Comparison of ENCODE assay signal across 9 mouse cellular contexts in genomic region chr5:66602287-66602820, GRCm38 (mm10). TPM values are rescaled to one million over a fixed set of nuclear protein-coding genes. Genes with fewer than 3 reads are reported as not detected.
DNase-seq lines count a peak whose midpoint lies in the region; ATAC-seq lines count a peak whose summit lies in the region.
"Had no signal": no experiment of that assay in that cellular context is flagged by ENCODE, and none has a peak within 500 bp of the region (broad histone marks: within the 10 kb centered on the region; RNA-seq: fewer than 3 reads in every experiment).

No protein-coding gene starts in this region.

- no peak for DNase-seq in heart, adult 18-20 months
- DNase-seq in midbrain, embryonic 10.5 days (ENCODE audit: low spot score): peak; percentile 52
- peak; percentile 8 for DNase-seq in liver, embryonic 13.5 days
- DNase-seq in cerebellum, adult 9-10 months: no peak
- DNase-seq in frontal cortex, adult 2 months (ENCODE audit: extremely low spot score in 1 of 2, low spot score in 1 of 2): no peak

- no peak overlapping the region for H3K4me3 ChIP-seq in heart, embryonic 14.5 days (ENCODE audit: control insufficient read depth in 1 of 2, insufficient read depth in 1 of 2, low read depth in 1 of 2, low read length in 2 of 2)
- H3K4me3 ChIP-seq in midbrain, embryonic 10.5 days: no peak overlapping the region
- no peak overlapping the region for H3K4me3 ChIP-seq in midbrain, embryonic 13.5 days (replicated peaks)
- peak overlapping the region; percentile 34; the same call in 1 of the 2 replicates for H3K4me3 ChIP-seq in brown adipose tissue, adult 24 weeks (ENCODE audit: insufficient read depth, low read depth, low read length)
- no peak overlapping the region for H3K4me3 ChIP-seq in liver, embryonic 13.5 days (replicated peaks)
- H3K4me3 ChIP-seq: embryonic facial prominence, embryonic 15.5 days had no signal

- ATAC-seq in heart, embryonic 14.5 days (ENCODE audit: insufficient number of reproducible peaks, insufficient read depth, low FRiP score, low read depth): no peak
- no peak for ATAC-seq in midbrain, embryonic 13.5 days
- no peak for ATAC-seq in liver, embryonic 13.5 days (ENCODE audit: low read depth)

- no peaks in the 10 kb centered on the region for H3K36me3 ChIP-seq in heart, embryonic 14.5 days (ENCODE audit: control insufficient read depth, insufficient read depth, low read length)
- no peaks in the 10 kb centered on the region for H3K36me3 ChIP-seq in midbrain, embryonic 10.5 days
- H3K36me3 ChIP-seq in midbrain, embryonic 13.5 days: no peaks in the 10 kb centered on the region
- H3K36me3 ChIP-seq in liver, embryonic 13.5 days: no peaks in the 10 kb centered on the region
- H3K36me3 ChIP-seq: embryonic facial prominence, embryonic 15.5 days had no signal

- no peaks in the 10 kb centered on the region for H3K9me3 ChIP-seq in heart, embryonic 14.5 days (ENCODE audit: control insufficient read depth, low read length)
- no peaks in the 10 kb centered on the region for H3K9me3 ChIP-seq in midbrain, embryonic 10.5 days (replicated peaks)
- no peaks in the 10 kb centered on the region for H3K9me3 ChIP-seq in midbrain, embryonic 13.5 days
- no peaks in the 10 kb centered on the region for H3K9me3 ChIP-seq in liver, embryonic 13.5 days (replicated peaks)
- H3K9me3 ChIP-seq: embryonic facial prominence, embryonic 15.5 days had no signal

- no peak overlapping the region for H3K9ac ChIP-seq in heart, embryonic 14.5 days (ENCODE audit: low read length)
- no peak overlapping the region for H3K9ac ChIP-seq in midbrain, embryonic 13.5 days (replicated peaks)
- no peak overlapping the region for H3K9ac ChIP-seq in liver, embryonic 13.5 days
- H3K9ac ChIP-seq: embryonic facial prominence, embryonic 15.5 days had no signal

- peaks cover 9 to 30% of the 10 kb centered on the region in 2 experiments for H3K4me1 ChIP-seq in heart, embryonic 14.5 days (ENCODE audit: control insufficient read depth in 2 of 2, insufficient read depth in 2 of 2, low read length in 2 of 2)
- peaks cover 19% of the 10 kb centered on the region for H3K4me1 ChIP-seq in midbrain, embryonic 10.5 days
- peaks cover 27% of the 10 kb centered on the region for H3K4me1 ChIP-seq in midbrain, embryonic 13.5 days (replicated peaks)
- H3K4me1 ChIP-seq in brown adipose tissue, adult 24 weeks (ENCODE audit: control insufficient read depth, insufficient read depth, insufficient read length, low read length): peaks cover 24% of the 10 kb centered on the region
- peaks cover 18% of the 10 kb centered on the region for H3K4me1 ChIP-seq in liver, embryonic 13.5 days (replicated peaks)

- H3K27me3 ChIP-seq in heart, embryonic 14.5 days (ENCODE audit: control insufficient read depth, insufficient read depth, low read length): no peaks in the 10 kb centered on the region
- no peaks in the 10 kb centered on the region for H3K27me3 ChIP-seq in midbrain, embryonic 10.5 days (ENCODE audit: low read depth, poor library complexity, severe bottlenecking)
- no peaks in the 10 kb centered on the region for H3K27me3 ChIP-seq in midbrain, embryonic 13.5 days
- H3K27me3 ChIP-seq in liver, embryonic 13.5 days: no peaks in the 10 kb centered on the region
- H3K27me3 ChIP-seq: embryonic facial prominence, embryonic 15.5 days had no signal

- 28% methylated on average over 9 of the region's 9 CpGs for WGBS in heart, embryonic 14.5 days
- 28% methylated on average over 9 of the region's 9 CpGs for WGBS in midbrain, embryonic 10.5 days
- 28% methylated on average over 9 of the region's 9 CpGs for WGBS in midbrain, embryonic 13.5 days
- WGBS in liver, embryonic 13.5 days (ENCODE audit: insufficient replicate concordance): 16% methylated on average over 9 of the region's 9 CpGs

- 0 out of 2 replicates have a peak overlapping the region, but pooled peaks have one; percentile 4 for H3K4me2 ChIP-seq in heart, embryonic 14.5 days (ENCODE audit: low read length)
- no peak overlapping the region for H3K4me2 ChIP-seq in midbrain, embryonic 13.5 days (replicated peaks)
- no peak overlapping the region for H3K4me2 ChIP-seq in liver, embryonic 13.5 days
- H3K4me2 ChIP-seq: embryonic facial prominence, embryonic 15.5 days had no signal

- H3K27ac ChIP-seq in heart, embryonic 14.5 days (replicated peaks in 1 of 2; ENCODE audit: control insufficient read depth in 1 of 2, insufficient read depth in 1 of 2, low read depth in 2 of 2, low read length in 2 of 2): peak overlapping the region in 1 of 2 experiments; percentile 50; a peak in 2 of 4 replicates
- H3K27ac ChIP-seq in midbrain, embryonic 10.5 days (replicated peaks): no peak overlapping the region
- H3K27ac ChIP-seq in midbrain, embryonic 13.5 days: no peak overlapping the region
- peak overlapping the region; percentile 79 for H3K27ac ChIP-seq in brown adipose tissue, adult 24 weeks (replicated peaks; ENCODE audit: low read depth, low read length)
- no peak overlapping the region for H3K27ac ChIP-seq in liver, embryonic 13.5 days
- H3K27ac ChIP-seq: embryonic facial prominence, embryonic 15.5 days had no signal

RNA-seq across cellular contexts. Expression of gene Apbb2, which starts 16.2 kb away (rescaled TPM):
- polyA plus RNA-seq in heart, embryonic 14.5 days (2014; fragmentation: Nextera tagmentation; extraction: Ambion mirVana): 30.9 and 32.9 TPM in 2 replicates
- 10 to 100 TPM; 45.5 to 46.5 TPM for total RNA-seq in heart, adult 18-20 months (2021)
- 28.2 and 37.8 TPM in 2 replicates for polyA plus RNA-seq in midbrain, embryonic 10.5 days (2016; fragmentation: Nextera tagmentation; extraction: Ambion mirVana)
- polyA plus RNA-seq in midbrain, embryonic 13.5 days (2015; fragmentation: Nextera tagmentation; extraction: Ambion mirVana): 93.4 and 94.6 TPM in 2 replicates
- polyA plus RNA-seq in brown adipose tissue, adult 24 weeks (2012; ENCODE audit: insufficient read depth, insufficient read length, missing spikeins): 3.5 and 5.7 TPM in 2 replicates
- polyA plus RNA-seq in liver, embryonic 13.5 days (2015; fragmentation: Nextera tagmentation; extraction: Ambion mirVana): 4.1 and 4.3 TPM in 2 replicates
- 20.8 and 22.9 TPM in 2 replicates for polyA plus RNA-seq in frontal cortex, adult 2 months (2012; rRNA removed)

Comparison
In these comparisons a context has a peak if more than half of its experiments do, and no peak if none do; other contexts are left out.
1. DNase-seq: peak in midbrain, embryonic 10.5 days (single experiment) and liver, embryonic 13.5 days (single experiment); none in heart, adult 18-20 months (0 of 2), cerebellum, adult 9-10 months (single experiment) and frontal cortex, adult 2 months (0 of 2).